In the genomic region with DNA sequence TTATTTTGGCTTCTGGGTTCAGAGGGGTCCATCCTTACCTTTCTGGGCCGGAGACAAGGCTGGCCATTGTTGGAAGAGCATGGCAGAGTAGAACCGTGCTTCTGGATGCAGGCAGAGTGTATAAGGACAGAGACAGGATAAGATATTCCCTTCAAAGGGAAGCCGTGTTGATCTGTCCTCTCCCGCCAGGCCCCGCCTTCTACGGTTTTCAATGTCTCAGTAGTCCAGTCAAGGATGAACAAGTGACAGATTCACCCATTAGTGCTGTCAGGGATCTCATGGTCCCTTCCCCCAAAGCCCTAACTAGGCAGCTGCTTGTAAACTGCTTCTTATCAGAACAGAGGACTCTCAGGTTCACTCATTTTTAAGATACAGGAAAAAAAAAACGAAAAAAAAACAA, we compare ENCODE assay signal across 10 mouse cellular contexts.
"Had no signal": no experiment of that assay in that cellular context is flagged by ENCODE, and none has a peak within 500 bp of the region (broad histone marks: within the 10 kb centered on the region; RNA-seq: fewer than 3 reads in every experiment).

No protein-coding gene starts in this region.

- DNase-seq: kidney, postnatal 25 days; layer of hippocampus, adult 9-11 months; liver, embryonic 13.5 days; lung, adult 2 months; lung, postnatal 14 days; lung, postnatal 4 days; midbrain, embryonic 14.5 days; thymus, adult 2 months; thymus, postnatal 14 days; thymus, postnatal 4 days had no signal
